Mouse (Mus musculus) inflammation-experienced regulatory T-cells (primary cell): ENCODE measurements around the gene Rnf4. TPM values are rescaled to one million over a fixed set of nuclear protein-coding genes. Genes with fewer than 3 reads are reported as not detected.

ENCODE experiments used
- polyA plus RNA-seq, 2 experiments: library from polyadenylated mRNA; unstranded; fragments of 100-300 nt; shearing (Covaris generic); gene quantifications; one replicate each; pipeline ENCODE4 v1.2.1; 2017

Rnf4 gene
- polyA plus RNA-seq = 100 to 1,000 TPM; 139 to 179 TPM

DNA sequence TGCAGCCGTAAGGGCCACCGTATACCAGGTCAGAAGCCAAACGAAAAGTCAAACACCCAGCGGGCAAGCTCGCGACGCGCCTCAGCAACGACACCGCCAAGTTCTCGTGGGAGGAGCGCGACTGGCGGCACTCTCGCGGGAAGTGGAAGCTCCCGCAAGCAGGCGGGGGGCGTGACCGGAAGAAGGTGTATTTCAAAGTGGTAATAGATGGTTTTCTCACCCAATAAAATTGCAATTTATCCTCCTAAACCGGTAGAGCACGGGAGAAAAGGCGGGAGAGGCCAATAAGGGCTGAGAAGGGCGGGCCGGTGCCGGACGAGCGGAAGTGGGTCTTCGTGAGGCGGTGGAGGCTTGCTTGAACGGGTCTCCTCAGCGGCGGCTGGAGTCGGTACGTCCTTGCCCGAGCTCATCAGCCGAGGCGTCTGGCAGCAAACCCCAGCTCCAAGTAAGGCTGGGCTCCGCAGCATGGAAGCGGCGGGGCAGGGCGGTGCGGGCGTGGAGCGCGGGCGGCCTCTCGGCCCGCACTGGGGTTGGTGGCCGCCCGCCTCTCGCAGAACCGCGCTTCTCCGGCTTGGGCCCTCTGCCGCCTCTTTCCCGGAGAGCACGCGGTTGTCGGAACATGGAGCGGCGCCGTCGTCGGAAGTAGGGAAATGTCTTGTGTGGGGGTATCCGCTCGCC, at the start of gene Rnf4:
Gene Rnf4 (plus strand): TSS at position 193 of the 678 bp plus-strand sequence.

DNA sequence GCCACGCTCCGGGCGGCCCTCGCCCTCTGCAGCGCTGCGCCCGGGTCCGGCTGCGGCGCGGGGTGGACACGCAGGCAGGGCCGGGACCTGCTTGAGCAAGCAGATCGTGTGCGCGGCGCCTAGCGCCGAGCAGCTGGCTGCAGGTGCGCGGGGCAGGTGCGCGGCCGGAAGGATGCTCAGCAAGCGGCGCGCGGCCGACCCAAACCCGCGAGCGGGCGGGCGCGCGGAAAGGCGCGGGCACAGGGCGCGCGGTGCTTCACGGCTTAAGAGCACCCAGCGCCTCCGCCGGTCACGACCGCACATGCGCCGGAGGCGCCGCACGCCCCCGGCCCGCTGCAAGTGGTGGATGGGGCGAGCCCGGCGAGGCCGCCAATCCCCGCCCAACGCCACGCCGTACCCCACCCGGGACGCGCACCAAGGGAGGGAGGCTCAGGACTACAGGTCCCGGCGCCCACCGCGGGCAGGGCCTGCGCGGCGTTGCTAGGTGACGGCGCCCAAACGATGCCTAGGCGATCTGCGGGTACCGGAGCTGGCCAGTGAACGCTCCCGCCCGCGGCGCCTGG, 47.9 kb upstream of the Rnf4 start, which contains the start of the genes Zfyve28 and Cfap99:
Gene Zfyve28 (minus strand): TSS at position 296 of the 563 bp plus-strand sequence.
Gene Cfap99 (plus strand): TSS at position 447 of the 563 bp plus-strand sequence.

DNA sequence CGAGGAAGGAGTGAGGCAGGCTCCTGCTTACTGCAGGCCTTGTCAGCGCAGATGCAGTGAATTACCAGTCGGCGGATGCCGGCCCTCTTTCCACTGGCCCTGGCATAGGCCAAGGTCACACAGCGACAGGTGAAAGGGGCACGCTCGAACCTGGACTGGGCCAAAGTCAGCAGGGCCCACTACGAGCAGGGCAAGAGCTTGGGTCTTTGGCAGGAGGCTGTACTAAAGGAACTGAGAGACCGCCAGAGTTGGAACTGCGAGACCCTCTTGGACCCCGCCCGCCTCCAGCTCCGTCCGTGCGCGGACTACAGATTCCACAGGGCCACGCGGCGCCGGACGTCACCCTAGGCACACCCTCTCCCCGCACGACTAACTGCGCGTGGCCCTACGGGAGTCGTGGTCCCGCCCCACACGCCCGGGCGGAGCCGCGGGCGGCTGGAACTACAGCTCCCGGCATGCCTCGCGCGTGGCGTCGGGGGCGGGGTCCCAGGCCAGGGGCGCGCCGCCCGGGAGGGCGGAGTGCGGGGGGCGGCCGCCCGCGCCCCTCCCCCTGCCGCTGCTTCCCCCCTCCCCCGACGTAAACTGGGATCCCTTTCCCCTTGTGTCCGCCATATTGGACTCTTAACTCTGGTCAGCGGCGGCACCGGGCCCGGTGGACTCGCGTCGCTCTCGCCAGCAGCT, 33.4 kb downstream of the Rnf4 start, which contains the start of gene Fam193a:
Gene Fam193a (plus strand): TSS at position 593 of the 681 bp plus-strand sequence.

Other genes starting within 250 kb of the Rnf4 start
- gene Poln, start 166.8 kb upstream of the Rnf4 start, polyA plus RNA-seq = 1 to 10 TPM; 1.2 to 2.5 TPM
- 10 to 100 TPM; 72.8 to 76.0 TPM for gene Haus3, start 166.8 kb upstream of the Rnf4 start, polyA plus RNA-seq
- 10 to 100 TPM; 57.2 to 84.6 TPM for gene Mxd4, start 148.6 kb upstream of the Rnf4 start, polyA plus RNA-seq
- gene Zfyve28, start 47.8 kb upstream of the Rnf4 start, polyA plus RNA-seq = 1 to 10 TPM; 2.4 to 2.9 TPM
- gene Cfap99, start 47.7 kb upstream of the Rnf4 start, polyA plus RNA-seq = under 1 TPM in 1 of 2 experiments, not detected in 1; 0.31 TPM
- gene Fam193a, start 33.6 kb downstream of the Rnf4 start, polyA plus RNA-seq = 10 to 100 TPM; 15.3 to 19.3 TPM
- gene Tnip2, start 177.7 kb downstream of the Rnf4 start, polyA plus RNA-seq = 10 to 100 TPM; 37.4 to 43.7 TPM
- gene Sh3bp2, start 189.5 kb downstream of the Rnf4 start, polyA plus RNA-seq = 10 to 100 TPM; 10.0 to 12.0 TPM
- gene Add1, start 237.4 kb downstream of the Rnf4 start, polyA plus RNA-seq = 100 to 1,000 TPM; 219 to 282 TPM